Mouse (Mus musculus): ENCODE measurements around the gene Mlycd. TPM values are rescaled to one million over a fixed set of nuclear protein-coding genes. Genes with fewer than 3 reads are reported as not detected.
"Not testable (repeated sequence)": the region's sequence is repeated elsewhere in the genome, so short reads cannot be mapped to it uniquely, and the experiment has no call there.

Gene Mlycd
- total RNA-seq (2021): 10 to 100 TPM; 26.1 to 28.7 TPM
- long read RNA-seq, experiment 1, transcript Mlycd-201 (5 exons, 2,128 nt): major isoform, 85 of 93 reads
- long read RNA-seq, experiment 1, partial matches to known transcripts: 4 of 93 reads
- long read RNA-seq, experiment 1, other reads (novel, unspliced or antisense): 4 of 93 reads
- long read RNA-seq, experiment 2, transcript Mlycd-201 (5 exons, 2,128 nt): major isoform, 44 of 50 reads
- long read RNA-seq, experiment 2, partial matches to known transcripts: 4 of 50 reads
- long read RNA-seq, experiment 2, other reads (novel, unspliced or antisense): 2 of 50 reads

DNA sequence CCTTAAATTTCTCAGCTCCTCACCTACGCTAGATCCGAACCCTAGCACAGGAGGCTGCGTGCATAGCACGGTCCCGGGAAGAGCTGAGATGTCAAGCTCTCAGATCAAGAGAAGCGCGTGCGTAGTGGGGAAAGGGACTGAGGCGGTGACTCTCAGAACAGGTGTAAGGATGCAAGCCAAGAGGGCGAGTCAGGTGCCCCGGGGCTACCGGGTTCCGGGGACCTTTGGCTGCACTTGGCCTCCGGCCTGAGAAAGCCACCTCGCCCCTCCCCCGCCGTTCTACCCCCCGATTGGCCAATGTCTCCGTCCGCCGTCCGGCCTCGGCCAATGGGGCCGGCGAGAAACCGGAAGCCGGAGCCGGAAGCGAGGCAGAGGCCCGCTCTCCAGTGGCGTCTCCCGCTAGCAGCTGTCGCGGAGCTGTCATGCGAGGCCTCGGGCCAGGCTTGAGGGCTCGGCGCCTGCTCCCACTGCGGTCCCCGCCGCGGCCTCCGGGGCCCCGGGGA lies at the start of gene Mlycd:
Mlycd (plus strand) TSS at position 355 of the 503 bp plus-strand sequence.
- intact Hi-C loops (cut with DNase I): no loop called here
- TF ChIP-seq CTCF (IDR thresholded peaks at IDR 0.05): no peak

GRCm38 (mm10) chr8:119345029-119345682 lies 49.5 kb upstream of the Mlycd start:
- no peak; the same call in 1 of the 2 replicates for TF ChIP-seq CTCF (IDR thresholded peaks at IDR 0.05)
- H3K4me3 ChIP-seq: peak overlapping the region; percentile 98
- peak overlapping the region; percentile 95; the same call in 1 of the 2 replicates for H3K27ac ChIP-seq
- DNase-seq (ENCODE audit: extremely low spot score in 1 of 2, low spot score in 2 of 2): no peak
- intact Hi-C loops (cut with DNase I): no loop called here

More for the DNA sequence above, at the start of gene Mlycd:
- H3K27ac ChIP-seq: peak within 1 kb of the TSS; percentile 91
- DNase-seq (ENCODE audit: extremely low spot score in 1 of 2, low spot score in 2 of 2): peak; percentile 91 to 93
- H3K4me3 ChIP-seq: peak within 1 kb of the TSS; percentile 88

- intact Hi-C loops (cut with DNase I): no loop called here
- peak; percentile 18 for TF ChIP-seq CTCF (IDR thresholded peaks at IDR 0.05)
- DNase-seq (ENCODE audit: extremely low spot score in 1 of 2, low spot score in 2 of 2): no peak
- Histone ChIP-seq H3K4me3 (no peak overlapping the region), H3K27ac (no peak overlapping the region)
These were observed 49.0 kb upstream of the Mlycd start for GRCm38 (mm10) chr8:119345683-119346075.

DNA sequence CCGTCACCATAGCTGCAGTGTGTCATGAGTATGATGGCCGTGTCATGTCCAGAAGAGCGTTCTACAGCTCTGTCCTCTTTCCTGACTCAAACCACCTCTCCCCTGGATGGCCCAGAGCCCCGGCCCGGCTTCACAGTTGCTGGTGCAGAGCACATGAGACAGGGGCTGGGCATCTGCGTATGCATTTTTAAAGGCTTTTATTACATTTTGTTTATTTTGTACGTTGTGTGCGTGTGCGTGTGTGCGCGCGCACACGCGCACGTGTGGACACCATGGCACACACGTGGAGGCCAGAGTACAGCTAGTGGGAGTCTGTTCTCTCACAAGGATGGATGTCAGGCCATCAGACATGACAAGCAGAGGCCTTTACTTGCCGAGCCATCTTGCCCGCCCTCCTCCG lies 43.0 kb upstream of the Mlycd start:
- intact Hi-C loops (cut with DNase I): no loop called here
- no peak overlapping the region for H3K4me3 ChIP-seq
- no peak overlapping the region for H3K27ac ChIP-seq
- no peak for DNase-seq (ENCODE audit: extremely low spot score in 1 of 2, low spot score in 2 of 2)
- TF ChIP-seq CTCF (IDR thresholded peaks at IDR 0.05): no peak

DNA sequence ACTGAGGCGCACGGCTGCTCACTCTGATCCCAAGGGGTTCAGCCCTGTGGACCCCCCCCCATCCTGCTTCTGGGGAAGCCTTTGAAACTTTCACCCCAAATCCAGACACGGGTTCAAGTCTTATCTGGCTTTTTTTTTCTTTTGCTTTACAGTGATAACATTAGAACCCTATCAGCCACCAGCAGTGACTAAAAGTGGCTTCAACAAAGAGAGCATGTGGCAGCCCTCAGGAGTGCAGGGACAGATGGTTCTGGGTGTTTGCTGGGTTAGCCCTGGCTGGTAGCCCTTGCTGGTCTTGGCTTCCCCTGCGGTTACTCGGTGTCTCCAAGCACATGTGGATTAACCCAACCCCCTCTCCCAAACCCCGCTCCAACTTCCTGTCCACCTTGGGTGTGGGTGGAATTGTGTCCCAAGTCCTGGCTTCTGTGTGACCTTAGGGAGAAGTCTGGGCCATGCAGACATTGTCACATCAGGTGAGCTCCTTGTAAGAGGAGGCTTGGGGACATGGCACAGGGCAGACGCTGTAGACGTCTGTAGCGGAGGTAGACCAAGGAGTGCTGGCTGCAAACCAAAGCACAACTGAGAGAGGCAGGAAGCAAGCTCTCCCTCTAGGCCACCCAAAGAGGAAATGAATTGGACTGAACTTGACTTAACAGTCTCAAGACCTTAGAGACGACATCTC lies 41.6 kb upstream of the Mlycd start:
- TF ChIP-seq CTCF (IDR thresholded peaks at IDR 0.05): no peak
- intact Hi-C loops (cut with DNase I): no loop called here
- Histone ChIP-seq H3K4me3 (no peak overlapping the region), H3K27ac (no peak overlapping the region)
- no peak for DNase-seq (ENCODE audit: extremely low spot score in 1 of 2, low spot score in 2 of 2)

DNA sequence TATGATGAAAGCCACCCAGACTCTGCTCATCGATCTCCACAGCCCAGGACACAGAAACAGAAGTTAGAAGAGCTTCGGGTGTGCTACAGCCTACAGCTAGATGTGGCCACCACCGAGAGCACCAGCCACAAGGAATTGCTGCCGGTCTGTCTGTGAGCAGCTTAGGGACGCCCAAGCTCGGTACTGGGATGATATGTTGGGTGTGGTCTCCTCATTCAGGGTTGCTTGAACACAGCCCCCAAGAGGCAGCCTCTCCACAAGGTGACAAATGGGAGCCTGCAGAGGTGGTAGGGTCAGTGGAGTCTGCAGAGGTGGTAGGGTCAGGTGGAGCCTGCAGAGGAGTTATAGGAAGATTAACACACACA lies 41.0 kb upstream of the Mlycd start:
- no peak for TF ChIP-seq CTCF (IDR thresholded peaks at IDR 0.05)
- no peak overlapping the region for H3K4me3 ChIP-seq
- intact Hi-C loops (cut with DNase I): no loop called here
- H3K27ac ChIP-seq: no peak overlapping the region
- DNase-seq (ENCODE audit: extremely low spot score in 1 of 2, low spot score in 2 of 2): no peak

- peak; percentile 38 for TF ChIP-seq CTCF (IDR thresholded peaks at IDR 0.05)
- H3K4me3 ChIP-seq; DNase-seq (ENCODE audit: extremely low spot score in 1 of 2, low spot score in 2 of 2); H3K27ac ChIP-seq; intact Hi-C loops (cut with DNase I): not testable (repeated sequence)
These were observed 38.0 kb upstream of the Mlycd start for GRCm38 (mm10) chr8:119356631-119357030.

- Histone ChIP-seq H3K27ac (no peak overlapping the region), H3K4me3 (no peak overlapping the region)
- intact Hi-C loops (cut with DNase I): no loop called here
- DNase-seq (ENCODE audit: extremely low spot score in 1 of 2, low spot score in 2 of 2): no peak
- TF ChIP-seq CTCF (IDR thresholded peaks at IDR 0.05): no peak
These were observed 36.5 kb upstream of the Mlycd start for GRCm38 (mm10) chr8:119358175-119358574.

- DNase-seq (ENCODE audit: extremely low spot score in 1 of 2, low spot score in 2 of 2): peak in 1 of 2 experiments; percentile 38
- intact Hi-C loops (cut with DNase I): no loop called here
These were observed 35.8 kb upstream of the Mlycd start for GRCm38 (mm10) chr8:119358836-119359235.

DNA sequence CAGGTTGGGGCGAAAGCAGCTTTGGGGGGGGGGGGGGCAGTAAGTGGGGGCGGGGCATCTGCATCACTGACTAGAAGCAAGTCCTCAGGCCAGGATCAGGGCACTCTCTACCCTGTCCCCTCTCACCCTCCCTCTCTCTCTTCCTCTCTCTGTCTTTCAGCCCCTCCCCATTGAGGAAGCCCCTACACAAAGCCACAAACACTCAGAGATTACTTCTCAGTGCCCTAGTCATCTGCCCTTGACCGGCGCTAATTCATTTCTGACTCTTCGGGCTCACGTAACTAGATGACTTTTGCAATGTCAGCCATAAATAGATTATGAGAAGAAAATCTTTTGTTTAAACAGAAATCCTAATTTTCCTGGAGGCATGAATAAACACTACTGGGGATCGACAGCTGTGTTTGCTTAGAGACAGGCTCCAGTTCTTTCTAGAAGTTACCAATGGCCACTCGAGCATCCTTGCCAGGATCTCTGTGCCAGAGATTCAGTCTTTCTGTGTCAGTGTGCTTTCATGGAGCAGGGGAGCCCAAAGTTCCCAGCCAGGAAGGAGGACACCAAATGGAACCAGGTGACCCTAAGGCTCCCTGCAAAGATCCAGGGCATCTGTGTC lies 33.9 kb upstream of the Mlycd start:
- no peak overlapping the region for H3K27ac ChIP-seq
- TF ChIP-seq CTCF (IDR thresholded peaks at IDR 0.05): no peak
- no peak for DNase-seq (ENCODE audit: extremely low spot score in 1 of 2, low spot score in 2 of 2)
- intact Hi-C loops (cut with DNase I): no loop called here
- no peak overlapping the region for H3K4me3 ChIP-seq

More at GRCm38 (mm10) chr8:119358836-119359235, 35.8 kb upstream of the Mlycd start:
- no peak overlapping the region for H3K27ac ChIP-seq
- TF ChIP-seq CTCF (IDR thresholded peaks at IDR 0.05): peak; percentile 55
- no peak overlapping the region for H3K4me3 ChIP-seq

DNA sequence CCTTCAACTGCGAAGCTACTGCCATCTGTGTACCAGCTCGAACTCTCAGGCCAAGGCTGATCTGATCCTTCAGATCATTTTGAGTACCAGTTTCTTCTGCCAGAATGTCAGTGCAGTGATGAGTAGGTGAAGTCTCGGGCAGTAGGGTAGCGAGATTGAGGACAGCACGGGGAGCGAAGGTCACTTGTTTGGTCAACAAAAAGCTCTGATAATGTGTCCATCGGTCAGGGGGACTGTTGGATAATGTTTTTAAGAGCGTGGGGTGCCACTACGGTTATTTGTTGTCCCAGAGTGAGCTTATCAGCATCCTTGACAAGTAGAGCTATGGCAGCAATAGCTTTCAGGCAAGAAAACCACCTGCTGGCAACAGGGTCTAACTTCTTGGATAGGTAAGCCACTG lies 20.0 kb upstream of the Mlycd start:
- intact Hi-C loops (cut with DNase I); DNase-seq (ENCODE audit: extremely low spot score in 1 of 2, low spot score in 2 of 2); H3K4me3 ChIP-seq; H3K27ac ChIP-seq: not testable (repeated sequence)

- TF ChIP-seq CTCF (IDR thresholded peaks at IDR 0.05): no peak
- intact Hi-C loops (cut with DNase I): no loop called here
- DNase-seq (ENCODE audit: extremely low spot score in 1 of 2, low spot score in 2 of 2): no peak
- Histone ChIP-seq H3K4me3 (no peak overlapping the region), H3K27ac (no peak overlapping the region)
These were observed 16.2 kb upstream of the Mlycd start for GRCm38 (mm10) chr8:119378476-119378875.

All from left cerebral cortex, adult 2 months (tissue).